Mouse (Mus musculus) urinary bladder, postnatal 0 days (tissue): ENCODE measurements around the gene Zfp322a. TPM values are rescaled to one million over a fixed set of nuclear protein-coding genes. Genes with fewer than 3 reads are reported as not detected.

Experiments used
- polyA plus RNA-seq: library from polyadenylated mRNA; unstranded; fragments of >200 nt; fragmentation: Nextera tagmentation; extraction: Ambion mirVana; gene quantifications from 2 replicates; pipeline ENCODE4 v1.2.1, GENCODE M21; 2015

Zfp322a gene
- polyA plus RNA-seq = 19.6 and 25.9 TPM in 2 replicates

DNA sequence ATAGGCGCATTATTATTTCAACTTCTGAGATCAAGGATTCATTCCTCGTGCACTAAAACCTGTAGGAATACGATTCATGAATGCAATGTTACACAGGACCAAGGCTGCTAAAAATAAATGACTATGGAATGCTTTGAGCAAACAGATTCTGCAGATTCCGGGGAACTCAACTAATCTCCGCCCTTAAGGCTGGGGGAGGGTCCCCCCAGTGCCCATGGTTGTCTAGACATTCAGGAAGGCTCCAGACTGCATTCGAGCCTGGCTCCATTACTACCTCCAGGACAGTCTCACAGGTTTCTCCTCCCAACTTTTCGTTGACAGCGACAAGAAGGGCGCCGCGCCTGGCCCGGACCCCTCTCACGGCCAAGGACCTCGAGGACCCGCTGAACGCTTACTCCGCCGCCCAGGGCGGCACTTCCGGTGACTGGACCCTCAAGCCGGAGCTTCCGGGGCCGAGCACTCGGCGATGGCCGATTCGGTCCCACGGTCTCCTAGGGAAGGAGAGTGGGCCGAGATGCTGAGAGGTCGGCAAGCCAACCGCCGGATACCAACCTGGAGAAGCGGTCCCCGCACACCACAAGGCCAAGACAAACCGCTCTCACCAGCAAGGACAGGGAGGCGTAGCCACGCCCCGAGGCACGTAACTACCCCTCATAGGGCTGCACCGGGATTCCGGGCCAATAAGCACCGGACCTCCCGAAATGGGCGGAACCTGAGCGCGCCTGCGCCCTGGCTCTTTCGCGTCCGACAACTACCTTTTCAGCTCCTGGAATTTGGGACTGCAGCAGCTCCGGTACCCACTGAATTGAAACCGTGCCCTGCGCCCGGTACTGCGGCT lies at the start of gene Zfp322a:
TSS of gene Zfp322a (minus strand) at position 626 of the 838 bp plus-strand sequence.

Other genes starting within 250 kb of the Zfp322a start
- not detected in 2 replicates for gene Vmn1r218, start 236.1 kb downstream of the Zfp322a start, polyA plus RNA-seq
- 0.02 TPM in 1 of 2 replicates, not detected in the other for gene Vmn1r219, start 209.9 kb downstream of the Zfp322a start, polyA plus RNA-seq
- not detected in 2 replicates for gene Vmn1r220, start 181.2 kb downstream of the Zfp322a start, polyA plus RNA-seq
- gene Vmn1r221, start 155.1 kb downstream of the Zfp322a start, polyA plus RNA-seq = not detected in 2 replicates
- gene Vmn1r222, start 133.3 kb downstream of the Zfp322a start, polyA plus RNA-seq = not detected in 2 replicates
- gene Vmn1r223, start 122.1 kb downstream of the Zfp322a start, polyA plus RNA-seq = not detected in 2 replicates
- 7.0 and 8.6 TPM in 2 replicates for gene Abt1, start 54.7 kb upstream of the Zfp322a start, polyA plus RNA-seq
- gene Btn1a1, start 96.7 kb upstream of the Zfp322a start, polyA plus RNA-seq = not detected in 2 replicates
- gene Btn2a2, start 119.6 kb upstream of the Zfp322a start, polyA plus RNA-seq = not detected in 2 replicates
- 24.9 and 35.3 TPM in 2 replicates for gene Hist1h4h, start 161.8 kb upstream of the Zfp322a start, polyA plus RNA-seq
- 1.5 and 3.4 TPM in 2 replicates for gene Hist1h2af, start 164.7 kb upstream of the Zfp322a start, polyA plus RNA-seq
- 1.7 and 2.1 TPM in 2 replicates for gene Hist1h3g, start 166.2 kb upstream of the Zfp322a start, polyA plus RNA-seq
- gene Hist1h2bh, start 174.2 kb upstream of the Zfp322a start, polyA plus RNA-seq = 0.54 and 0.58 TPM in 2 replicates
- gene Hist1h3f, start 174.8 kb upstream of the Zfp322a start, polyA plus RNA-seq = 0.28 and 0.43 TPM in 2 replicates
- not detected in 2 replicates for gene Hist1h4f, start 182.4 kb upstream of the Zfp322a start, polyA plus RNA-seq
- gene Hist1h1d, start 184.1 kb upstream of the Zfp322a start, polyA plus RNA-seq = 0.58 and 0.60 TPM in 2 replicates
- gene Hist1h3e, start 193.2 kb upstream of the Zfp322a start, polyA plus RNA-seq = 1.8 and 2.0 TPM in 2 replicates
- gene Hist1h2ae, start 202.0 kb upstream of the Zfp322a start, polyA plus RNA-seq = 14.0 and 18.1 TPM in 2 replicates
- gene Hist1h2bg, start 202.2 kb upstream of the Zfp322a start, polyA plus RNA-seq = 10.7 and 21.8 TPM in 2 replicates
- 1.5 and 2.6 TPM in 2 replicates for gene Hist1h2bf, start 205.0 kb upstream of the Zfp322a start, polyA plus RNA-seq
- gene Hist1h2ad, start 205.2 kb upstream of the Zfp322a start, polyA plus RNA-seq = 1.7 and 1.9 TPM in 2 replicates
- 2.9 and 3.4 TPM in 2 replicates for gene Hist1h3d, start 206.6 kb upstream of the Zfp322a start, polyA plus RNA-seq
- gene Hist1h4d, start 212.4 kb upstream of the Zfp322a start, polyA plus RNA-seq = 24.3 and 29.2 TPM in 2 replicates